Mouse (Mus musculus) T-helper 1 cell (primary cell): ENCODE results near the gene Kalrn.

Experiments
- in situ Hi-C: fragments of 300-600 bp; cut with MboI, MseI; formaldehyde crosslinking; loops from one replicate; pipeline ENCODE4 v1.15.1; 2025; ENCODE audit warnings: high pct_unique_total_duplicates

Kalrn gene

GRCm38 (mm10) chr16:33998011-33998410, 575.3 kb downstream of the Kalrn start:
- in situ Hi-C loops = loop anchor here (5.0 kb wide), 1 partner anchor 119 kb away; no protein-coding TSS in a partner anchor

- in situ Hi-C loops = loop anchor here (5.0 kb wide), 1 partner anchor 121 kb away; no protein-coding TSS in a partner anchor
Measured at GRCm38 (mm10) chr16:33996030-33996429, 577.3 kb downstream of the Kalrn start.

- in situ Hi-C loops = loop anchor here (5.0 kb wide), 1 partner anchor 122 kb away; no protein-coding TSS in a partner anchor
Measured at GRCm38 (mm10) chr16:33995496-33995895, 577.8 kb downstream of the Kalrn start.

- in situ Hi-C loops = no loop called here
Measured at GRCm38 (mm10) chr16:33994321-33994720, 579.0 kb downstream of the Kalrn start.

GRCm38 (mm10) chr16:33990712-33991111, 582.6 kb downstream of the Kalrn start:
- in situ Hi-C loops = no loop called here

GRCm38 (mm10) chr16:33989106-33989505, 584.2 kb downstream of the Kalrn start:
- in situ Hi-C loops = no loop called here

- in situ Hi-C loops = no loop called here
Measured at GRCm38 (mm10) chr16:33988358-33989012, 584.8 kb downstream of the Kalrn start.

- in situ Hi-C loops = no loop called here
Measured at GRCm38 (mm10) chr16:33986993-33987392, 586.3 kb downstream of the Kalrn start.

- in situ Hi-C loops = no loop called here
Measured at GRCm38 (mm10) chr16:33985372-33985771, 588.0 kb downstream of the Kalrn start.

- in situ Hi-C loops = no loop called here
Measured at GRCm38 (mm10) chr16:33983712-33984111, 589.6 kb downstream of the Kalrn start.

- in situ Hi-C loops = no loop called here
Measured at GRCm38 (mm10) chr16:33979855-33980254, 593.5 kb downstream of the Kalrn start.

- in situ Hi-C loops = no loop called here
Measured at GRCm38 (mm10) chr16:33967283-33967640, 606.1 kb downstream of the Kalrn start.

GRCm38 (mm10) chr16:33966538-33967282, 606.6 kb downstream of the Kalrn start, which contains the start of gene Umps:
Gene Umps, minus strand, starts transcription at chr16:33967038.
- in situ Hi-C loops = no loop called here

- in situ Hi-C loops = no loop called here
Measured at GRCm38 (mm10) chr16:33965878-33966537, 607.3 kb downstream of the Kalrn start.

GRCm38 (mm10) chr16:33963509-33963908, 609.8 kb downstream of the Kalrn start:
- in situ Hi-C loops = no loop called here

- in situ Hi-C loops = no loop called here
Measured at GRCm38 (mm10) chr16:33954793-33955192, 618.5 kb downstream of the Kalrn start.

GRCm38 (mm10) chr16:33953008-33953407, 620.3 kb downstream of the Kalrn start:
- in situ Hi-C loops = no loop called here

- in situ Hi-C loops = no loop called here
Measured at GRCm38 (mm10) chr16:33950830-33951229, 622.5 kb downstream of the Kalrn start.

- in situ Hi-C loops = no loop called here
Measured at GRCm38 (mm10) chr16:33950386-33950785, 622.9 kb downstream of the Kalrn start.

GRCm38 (mm10) chr16:33947664-33948571, 625.4 kb downstream of the Kalrn start:
- in situ Hi-C loops = loop anchor here (5.0 kb wide), 1 partner anchor 131 kb away; no protein-coding TSS in a partner anchor

GRCm38 (mm10) chr16:33946021-33946420, 627.3 kb downstream of the Kalrn start:
- in situ Hi-C loops = loop anchor here (5.0 kb wide), 1 partner anchor 129 kb away; no protein-coding TSS in a partner anchor
